Mouse (Mus musculus) gastrocnemius, adult 2 months (tissue): ENCODE data around the gene Gm6588. TPM values are rescaled to one million over a fixed set of nuclear protein-coding genes. Genes with fewer than 3 reads are reported as not detected.

Source experiments
- DNase-seq: peaks from one replicate; pipeline ENCODE4 v3.0.0; 2022
- H3K27ac ChIP-seq: fragments of 200-600 bp; 2 replicates; pipeline ENCODE4 v1.8.1; 2022; ENCODE audit warnings: mild to moderate bottlenecking
- H3K4me3 ChIP-seq: fragments of 200-600 bp; 2 replicates; pipeline ENCODE4 v1.8.1; 2022; ENCODE audit warnings: mild to moderate bottlenecking, moderate library complexity
- CTCF ChIP-seq: fragments of 200-600 bp; IDR thresholded peaks from 2 replicates; pipeline ENCODE4 v1.8.1; 2022; ENCODE audit warnings: antibody characterized with exemption, mild to moderate bottlenecking, moderate library complexity
- intact Hi-C: fragments of 180-260 bp; cut with DNase I; formaldehyde crosslinking; loops from one replicate; pipeline ENCODE4 v1.15.1; 2025
- total RNA-seq, 2 experiments: library from RNA; stranded (reverse); gene quantifications; 2 replicates each; pipeline ENCODE4 v1.2.3; 2021

Gm6588 gene
- total RNA-seq, 2 experiments from 2014 or later = not detected

DNA sequence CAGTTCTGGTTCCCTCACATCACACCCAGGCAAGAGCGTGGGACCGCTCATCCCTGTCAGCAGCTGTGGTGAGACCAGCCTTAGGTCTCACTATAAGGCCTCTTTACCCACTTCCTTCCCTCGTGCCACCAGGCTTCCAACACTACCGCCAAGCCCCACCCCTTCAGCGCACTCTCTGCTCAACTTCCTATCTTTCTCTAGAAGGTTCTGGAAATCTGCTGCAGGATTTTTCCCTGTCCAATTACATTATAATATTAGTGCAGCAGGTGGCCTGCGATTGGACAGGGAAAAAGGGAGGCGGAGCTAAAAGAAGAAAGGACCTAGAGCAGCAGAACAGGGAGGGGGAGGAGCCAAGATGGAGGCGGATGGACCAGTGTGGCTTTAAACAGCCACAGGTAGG is 33.8 kb downstream of the Gm6588 start:
- no peak overlapping the region for H3K27ac ChIP-seq
- intact Hi-C loops = no loop called here
- H3K4me3 ChIP-seq = no peak overlapping the region
- DNase-seq = no peak
- TF ChIP-seq CTCF = no peak

DNA sequence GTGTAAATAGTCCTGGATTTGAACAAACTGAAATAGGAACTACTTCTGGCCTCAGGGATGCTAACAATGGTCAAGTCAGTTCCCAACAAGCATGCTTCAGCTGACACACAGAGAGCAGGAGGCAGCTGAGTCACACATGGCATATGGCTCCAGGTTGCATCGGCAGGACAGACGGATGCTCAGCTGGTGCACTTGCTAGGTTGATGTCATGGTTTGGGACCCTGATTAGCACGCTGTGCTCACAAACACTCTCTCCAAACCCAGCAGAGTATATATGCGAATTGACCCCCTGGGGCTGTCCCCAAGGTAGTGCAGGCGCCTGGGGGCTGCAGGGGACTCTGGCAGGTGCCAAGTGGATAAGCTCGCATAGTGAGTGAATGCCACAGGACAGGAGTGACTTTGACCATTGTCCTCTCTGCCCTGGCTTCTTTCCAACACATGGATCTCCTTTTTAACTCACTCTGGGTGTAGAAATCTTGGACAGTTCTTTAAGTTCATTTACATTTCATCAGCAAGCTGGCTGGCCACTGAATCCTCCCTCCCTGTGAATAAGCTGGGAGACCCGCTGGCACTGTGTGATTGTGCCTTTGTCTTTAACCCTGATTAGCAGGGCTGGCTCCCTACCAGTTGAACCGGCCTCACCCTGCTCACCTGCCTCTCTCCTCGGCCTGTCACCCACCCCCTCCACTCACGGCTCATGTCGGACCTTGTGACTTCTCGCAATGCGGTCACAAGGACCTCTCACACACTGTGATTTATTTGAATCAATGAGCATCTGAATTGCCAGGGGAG is 35.9 kb downstream of the Gm6588 start:
- DNase-seq = no peak
- no peak for TF ChIP-seq CTCF
- Histone ChIP-seq H3K27ac (no peak overlapping the region), H3K4me3 (no peak overlapping the region)
- intact Hi-C loops = no loop called here

DNA sequence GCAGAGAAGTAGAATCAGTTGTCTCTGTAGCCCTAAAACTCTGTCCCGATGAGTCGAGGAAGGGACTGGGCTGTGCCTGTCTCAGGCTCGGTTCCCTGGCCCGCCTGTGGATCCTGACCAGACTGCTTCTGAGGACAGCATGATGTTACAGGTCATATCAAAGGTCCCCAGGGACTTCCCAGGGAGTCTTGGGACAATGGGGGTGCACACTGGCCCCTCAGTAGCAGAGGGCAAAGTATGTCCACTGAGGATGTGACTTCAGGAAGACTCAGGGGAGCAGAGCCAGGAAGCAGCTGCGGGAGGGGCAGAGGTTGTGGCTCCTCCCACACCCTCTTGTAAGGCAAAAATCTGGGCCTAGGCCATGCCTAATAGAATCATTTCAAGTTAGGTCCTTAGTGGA is 37.2 kb downstream of the Gm6588 start:
- no peak for DNase-seq
- TF ChIP-seq CTCF = no peak
- H3K27ac ChIP-seq = no peak overlapping the region
- H3K4me3 ChIP-seq = no peak overlapping the region
- intact Hi-C loops = no loop called here

DNA sequence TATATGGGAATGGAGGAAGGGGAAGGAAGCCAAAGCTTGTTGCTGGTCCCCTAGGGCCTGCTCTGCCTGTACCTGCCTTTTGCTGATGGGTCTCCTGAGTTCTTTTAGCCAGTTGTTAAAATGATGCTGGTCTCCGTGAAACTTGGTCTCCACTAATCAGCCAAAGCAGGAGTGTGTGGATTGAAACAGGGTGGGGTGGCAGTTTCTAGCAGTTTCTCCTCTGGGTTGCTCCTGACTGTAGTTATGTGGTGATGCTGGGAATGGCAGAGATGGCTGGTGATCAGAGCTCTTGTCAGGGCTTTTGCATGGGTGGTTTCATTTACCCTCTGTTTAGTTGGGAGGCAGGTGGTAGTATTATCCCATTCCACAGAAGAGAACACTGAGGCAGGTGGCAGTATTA is 38.3 kb downstream of the Gm6588 start:
- intact Hi-C loops = no loop called here
- DNase-seq = no peak
- TF ChIP-seq CTCF = no peak

DNA sequence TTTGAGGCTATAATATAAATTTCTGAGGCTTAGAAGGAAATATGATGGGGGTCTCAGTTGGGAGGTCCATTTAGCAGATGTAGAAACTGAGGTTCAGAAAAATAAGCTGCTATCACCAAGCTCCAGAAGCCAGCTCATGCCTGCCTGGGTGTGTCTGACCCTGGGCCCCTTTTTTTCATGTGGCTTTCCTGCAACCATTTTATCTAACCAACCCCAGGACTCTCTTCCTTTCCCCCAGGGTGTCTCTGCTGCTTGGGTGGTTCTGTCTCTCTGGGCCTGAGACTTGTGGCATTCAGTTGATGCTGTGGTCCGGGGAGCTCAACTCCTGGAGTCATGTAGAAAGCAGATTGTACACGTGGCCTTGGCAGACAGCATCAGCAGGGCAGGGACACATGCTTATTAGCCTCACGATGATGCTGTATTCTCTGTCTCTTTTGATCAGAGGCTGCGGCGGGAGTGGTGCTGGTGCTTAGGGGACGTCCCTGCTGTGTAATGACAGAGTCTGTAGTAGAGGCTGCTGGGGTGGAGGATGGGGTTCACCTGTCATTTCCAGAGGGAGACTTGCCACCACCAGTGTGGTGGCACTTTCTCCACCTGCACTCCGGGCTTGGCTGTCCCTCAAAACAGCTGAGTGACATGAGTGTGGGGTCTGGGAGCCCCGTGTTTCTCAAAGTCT is 39.0 kb downstream of the Gm6588 start:
- no peak for TF ChIP-seq CTCF
- no peak overlapping the region for H3K27ac ChIP-seq
- DNase-seq = no peak
- intact Hi-C loops = no loop called here
- H3K4me3 ChIP-seq = no peak overlapping the region

More for the DNA sequence above, 38.3 kb downstream of the Gm6588 start:
- Histone ChIP-seq H3K27ac (no peak overlapping the region), H3K4me3 (no peak overlapping the region)

DNA sequence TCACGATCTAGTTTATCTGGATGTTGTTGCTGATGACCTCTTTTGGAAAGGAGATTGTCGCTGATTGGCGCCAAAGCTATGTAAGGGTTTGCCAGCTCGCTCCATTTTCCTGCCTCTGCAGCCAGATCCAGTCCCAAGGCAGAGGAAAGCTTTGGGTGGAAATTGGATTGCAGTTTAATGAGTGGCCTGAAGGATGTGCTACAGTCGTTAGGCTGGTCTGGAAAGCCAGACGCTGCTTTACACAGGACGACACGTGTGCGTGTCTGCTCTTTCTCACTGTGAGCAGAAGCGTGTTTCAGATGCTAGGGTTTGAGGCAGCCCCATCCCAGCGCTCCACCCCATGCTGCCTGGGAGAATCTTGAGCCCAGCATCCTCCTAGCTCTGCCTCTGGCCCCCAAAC is 42.3 kb downstream of the Gm6588 start:
- peak; percentile 8; the same call in 1 of the 2 replicates for TF ChIP-seq CTCF
- intact Hi-C loops = no loop called here
- no peak for DNase-seq

DNA sequence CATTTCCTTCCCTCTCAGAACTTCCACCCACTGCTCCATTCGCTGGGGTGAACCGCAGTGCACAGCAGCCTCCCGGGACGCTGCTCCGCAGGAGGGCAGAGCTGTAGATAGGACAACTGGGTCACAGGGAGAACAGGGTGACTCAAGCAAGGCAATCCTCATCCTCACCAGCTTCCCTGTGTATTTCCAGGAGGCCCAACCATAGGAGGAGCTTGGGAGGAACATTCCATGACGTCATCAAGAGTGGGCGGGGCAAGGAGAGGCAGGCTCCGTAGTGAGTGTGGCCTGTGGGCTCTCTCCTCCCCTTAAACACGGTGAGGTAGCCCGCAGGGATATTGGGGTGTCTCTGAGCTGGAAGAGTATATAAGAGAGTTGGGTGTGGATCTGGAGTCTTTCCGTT is 44.3 kb downstream of the Gm6588 start:
- H3K4me3 ChIP-seq = no peak overlapping the region
- DNase-seq = peak; percentile 26
- H3K27ac ChIP-seq = no peak overlapping the region
- TF ChIP-seq CTCF = no peak
- intact Hi-C loops = no loop called here

More for the DNA sequence above, 42.3 kb downstream of the Gm6588 start:
- no peak overlapping the region for H3K27ac ChIP-seq
- no peak overlapping the region for H3K4me3 ChIP-seq

DNA sequence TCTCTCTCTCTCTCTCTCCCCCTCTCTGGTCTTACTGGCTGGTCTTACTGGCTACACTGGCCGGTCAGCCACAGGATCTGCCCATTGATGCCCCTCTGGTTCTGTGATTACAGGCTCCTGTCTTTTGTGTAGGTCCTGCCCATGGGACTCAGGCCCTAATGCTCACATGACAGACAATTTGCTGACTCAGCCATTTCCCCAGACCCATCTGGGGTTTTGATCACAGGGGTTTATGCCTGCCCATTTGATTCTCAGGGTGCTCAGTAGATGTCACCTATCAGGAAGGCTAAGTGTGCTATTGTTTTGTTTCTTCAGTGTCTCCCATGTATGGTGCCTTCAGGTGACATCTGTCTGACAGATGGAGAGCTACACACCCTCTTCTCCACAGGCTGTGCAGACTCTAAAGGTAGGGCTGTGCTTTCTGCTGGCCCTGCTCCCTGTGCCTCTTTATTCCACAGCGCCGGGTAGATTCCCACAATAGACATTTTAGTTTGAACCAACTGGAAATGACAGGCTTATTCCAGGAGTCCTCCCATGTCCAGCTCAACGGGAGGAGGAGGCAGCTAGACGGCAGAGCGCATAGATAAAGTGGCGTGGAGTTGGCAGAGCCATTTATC is 47.6 kb downstream of the Gm6588 start:
- no peak overlapping the region for H3K4me3 ChIP-seq
- H3K27ac ChIP-seq = no peak overlapping the region
- no peak for DNase-seq
- intact Hi-C loops = no loop called here
- TF ChIP-seq CTCF = no peak

DNA sequence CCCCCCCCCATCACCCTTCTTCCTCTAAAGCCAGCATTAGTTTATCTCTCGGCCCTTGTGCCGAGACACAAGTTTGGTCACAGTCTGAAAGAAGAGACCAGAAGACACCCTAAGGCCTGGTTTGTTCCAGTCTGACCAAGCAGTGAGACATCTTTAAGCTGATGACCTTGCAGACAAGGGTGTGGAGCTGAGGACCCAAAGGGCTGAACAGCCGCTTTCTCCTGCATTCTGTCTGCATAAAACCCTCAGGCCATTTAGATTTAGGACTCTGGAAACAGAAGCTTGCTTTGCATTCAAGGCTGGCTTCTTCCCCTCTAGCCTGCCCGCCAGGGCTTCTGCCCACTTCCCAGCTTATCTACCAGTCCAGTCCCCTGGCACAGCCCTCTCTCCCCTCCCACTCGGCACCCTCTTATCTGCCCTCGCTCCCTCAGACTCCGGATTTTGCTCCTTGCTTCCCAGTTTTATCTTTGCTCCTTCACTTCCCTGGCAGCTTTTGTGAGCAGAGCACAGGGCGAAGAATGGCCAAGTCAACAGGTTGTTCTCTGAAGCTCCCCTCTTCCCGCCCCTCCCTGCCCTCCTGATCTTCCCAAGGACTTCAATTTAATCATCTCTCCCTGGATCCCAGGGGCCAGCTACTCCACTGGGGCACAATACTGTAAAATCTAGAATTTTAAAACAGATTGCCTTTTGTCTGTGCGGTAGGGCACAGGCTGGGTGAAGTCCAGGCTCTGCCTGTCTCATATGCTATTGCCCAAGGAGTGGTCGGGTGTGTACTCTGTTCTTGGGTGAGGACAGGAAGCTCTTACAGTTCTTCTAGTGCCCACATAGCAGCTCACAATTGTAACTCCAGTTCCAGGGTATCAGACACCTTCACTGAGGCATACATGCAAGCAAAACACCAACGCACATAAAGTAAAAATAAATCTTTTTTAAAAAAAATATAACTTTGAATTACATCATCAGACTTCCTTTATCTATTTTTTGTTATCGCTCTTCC is 50.0 kb downstream of the Gm6588 start:
- DNase-seq = no peak
- Histone ChIP-seq H3K27ac (no peak overlapping the region), H3K4me3 (no peak overlapping the region)
- no peak for TF ChIP-seq CTCF
- intact Hi-C loops = no loop called here

DNA sequence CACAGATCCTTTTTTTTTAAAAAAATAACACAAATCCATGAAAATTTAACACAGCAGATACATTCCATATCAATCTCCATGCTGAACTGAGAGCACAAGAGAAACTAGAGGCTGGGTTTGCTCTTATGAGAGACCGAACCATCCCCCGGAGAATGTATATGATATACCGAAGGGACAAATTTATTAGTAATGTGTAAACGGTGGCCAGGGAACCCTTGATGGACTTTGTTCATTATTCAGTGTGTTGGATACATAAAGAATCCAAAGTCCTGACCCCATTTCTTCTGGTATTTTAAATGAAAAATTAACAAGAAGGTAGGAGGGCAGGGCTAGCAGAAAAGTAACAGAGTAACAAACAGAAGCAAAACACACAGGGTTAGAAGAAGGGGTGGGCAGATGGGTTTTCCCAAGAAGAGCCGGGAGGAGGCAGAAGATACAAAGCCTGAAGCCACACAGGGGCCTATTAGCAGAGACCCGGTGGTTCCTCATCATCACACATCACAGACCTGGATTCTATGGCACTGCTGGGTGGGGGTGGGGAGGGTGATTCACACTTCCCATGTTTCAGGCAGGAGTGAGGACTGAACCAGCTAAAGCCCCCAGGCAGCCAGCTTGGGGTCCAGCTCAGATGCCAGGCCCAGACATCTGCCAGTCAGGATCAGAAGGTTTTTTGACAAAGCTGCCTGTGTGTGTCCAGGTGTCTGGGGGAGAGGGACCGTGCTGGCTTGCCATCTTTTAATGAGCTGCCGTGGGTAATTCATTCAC is 50.9 kb downstream of the Gm6588 start:
- intact Hi-C loops = no loop called here
- no peak overlapping the region for H3K27ac ChIP-seq
- H3K4me3 ChIP-seq = no peak overlapping the region
- no peak for TF ChIP-seq CTCF
- DNase-seq = no peak

Other genes starting within 250 kb of the Gm6588 start
- gene Cryba4, start 196.9 kb upstream of the Gm6588 start, total RNA-seq = under 1 TPM in 1 of 2 experiments, not detected in 1; 0.86 TPM
- gene Crybb1, start 193.6 kb upstream of the Gm6588 start, total RNA-seq = 1 to 10 TPM; 1.6 to 3.7 TPM
- gene Tpst2, start 172.7 kb upstream of the Gm6588 start, total RNA-seq = 10 to 100 TPM; 12.6 to 25.4 TPM
- 10 to 100 TPM; 10.6 to 15.5 TPM for gene Tfip11, start 123.1 kb upstream of the Gm6588 start, total RNA-seq
- 1 to 10 TPM; 4.2 to 5.6 TPM for gene Srrd, start 106.4 kb upstream of the Gm6588 start, total RNA-seq
- gene Hps4, start 106.3 kb upstream of the Gm6588 start, total RNA-seq = 1 to 10 TPM; 4.3 to 6.3 TPM
- not detected for gene Gm6583, start 93.4 kb upstream of the Gm6588 start, total RNA-seq
- gene Asphd2, start 54.6 kb upstream of the Gm6588 start, total RNA-seq = under 1 TPM; 0.17 to 0.18 TPM
- not detected for gene Sez6l, start 127.8 kb downstream of the Gm6588 start, total RNA-seq